In genomic region chr6:83830941-83831605, GRCm38 (mm10) we compare ENCODE assay signal across 8 mouse cellular contexts. TPM values are rescaled to one million over a fixed set of nuclear protein-coding genes. Genes with fewer than 3 reads are reported as not detected.
DNase-seq lines count a peak whose midpoint lies in the region; ATAC-seq and TF ChIP-seq lines count a peak whose summit lies in the region.

No protein-coding gene starts in this region.

- TF ChIP-seq CTCF in testis, adult 2 months (IDR thresholded peaks at IDR 0.05; ENCODE audit: control insufficient read depth, insufficient read depth, insufficient replicate concordance, low read depth, low read length), result no peak

- 1% methylated on average over 35 of the region's 35 CpGs for WGBS in heart, embryonic 11.5 days (ENCODE audit: insufficient replicate concordance)
- 5% methylated on average over 35 of the region's 35 CpGs for WGBS in liver, embryonic 12.5 days (ENCODE audit: insufficient replicate concordance)

- H3K36me3 ChIP-seq in testis, adult 2 months (ENCODE audit: control insufficient read depth, insufficient read depth, low read length), result no peaks in the 10 kb centered on the region
- H3K36me3 ChIP-seq in heart, embryonic 11.5 days (ENCODE audit: control insufficient read depth, insufficient read depth, low read length), result no peaks in the 10 kb centered on the region
- no peaks in the 10 kb centered on the region for H3K36me3 ChIP-seq in liver, embryonic 12.5 days

- peak overlapping the region; percentile 87 for H3K9ac ChIP-seq in heart, embryonic 11.5 days (ENCODE audit: low read depth, low read length)
- peak overlapping the region; percentile 76 for H3K9ac ChIP-seq in liver, embryonic 12.5 days

- peak; percentile 77 for ATAC-seq in heart, embryonic 11.5 days (replicated peaks; ENCODE audit: insufficient number of reproducible peaks, low FRiP score, low TSS enrichment)
- no peak; the same call in 1 of the 2 replicates for ATAC-seq in liver, embryonic 12.5 days
- no peak for ATAC-seq in erythroid progenitor cell, adult 5-6 weeks (replicated peaks; ENCODE audit: low FRiP score, poor library complexity, severe bottlenecking)

- peak overlapping the region; percentile 83 for H3K27ac ChIP-seq in testis, adult 2 months (ENCODE audit: control insufficient read depth, insufficient read depth, low read depth, low read length)
- H3K27ac ChIP-seq in heart, embryonic 11.5 days (ENCODE audit: low read depth, low read length), result peak overlapping the region; percentile 84
- peak overlapping the region; percentile 71 for H3K27ac ChIP-seq in liver, embryonic 12.5 days

- H3K9me3 ChIP-seq in heart, embryonic 11.5 days (replicated peaks; ENCODE audit: control insufficient read depth, low read length), result no peaks in the 10 kb centered on the region
- H3K9me3 ChIP-seq in liver, embryonic 12.5 days (replicated peaks), result no peaks in the 10 kb centered on the region

- no peak for TF ChIP-seq POLR2A in testis, adult 2 months (IDR thresholded peaks at IDR 0.05; ENCODE audit: control insufficient read depth, low read depth, low read length)

- H3K4me1 ChIP-seq in testis, adult 2 months (ENCODE audit: control insufficient read depth, insufficient read depth, low read length), result peaks cover 6% of the 10 kb centered on the region; the same call in 1 of the 2 replicates
- peaks cover 5% of the 10 kb centered on the region; the same call in 1 of the 2 replicates for H3K4me1 ChIP-seq in heart, embryonic 11.5 days (ENCODE audit: control insufficient read depth, insufficient read depth, low read length)
- peaks cover 19% of the 10 kb centered on the region for H3K4me1 ChIP-seq in liver, embryonic 12.5 days

- H3K27me3 ChIP-seq in testis, adult 2 months (ENCODE audit: control insufficient read depth, insufficient read depth, low read length), result no peaks in the 10 kb centered on the region
- no peaks in the 10 kb centered on the region for H3K27me3 ChIP-seq in heart, embryonic 11.5 days (ENCODE audit: control insufficient read depth, insufficient read depth, low read length)
- no peaks in the 10 kb centered on the region for H3K27me3 ChIP-seq in liver, embryonic 12.5 days (replicated peaks)

- H3K4me3 ChIP-seq in testis, adult 2 months (ENCODE audit: control insufficient read depth, low read depth, low read length), result peak overlapping the region; percentile 85
- H3K4me3 ChIP-seq in heart, embryonic 11.5 days (ENCODE audit: low read depth, low read length), result peak overlapping the region; percentile 74
- H3K4me3 ChIP-seq in liver, embryonic 12.5 days, result peak overlapping the region; percentile 68

- peak overlapping the region; percentile 86 for H3K4me2 ChIP-seq in heart, embryonic 11.5 days
- peak overlapping the region; percentile 92 for H3K4me2 ChIP-seq in liver, embryonic 12.5 days

- peak; percentile 11 for DNase-seq in gastrocnemius, adult 18-20 months (ENCODE audit: low spot score)
- no peak for DNase-seq in gastrocnemius, postnatal 10 days
- no peak for DNase-seq in testis, postnatal 14 days (ENCODE audit: low spot score)
- peak; percentile 13 for DNase-seq in skeletal muscle tissue, adult 2 months (ENCODE audit: low read depth, low spot score)

RNA-seq across cellular contexts. Expression of gene Paip2b, which starts 0.5 kb away (rescaled TPM):
- total RNA-seq in gastrocnemius, adult 18-20 months (2021), result 100 to 1,000 TPM in 1 of 2 experiments, 10 to 100 TPM in 1; 97.9 to 101 TPM
- total RNA-seq in gastrocnemius, postnatal 10 days (2021), result 10 to 100 TPM; 30.5 to 36.5 TPM
- 54.0 and 54.4 TPM in 2 replicates for polyA plus RNA-seq in testis, adult 2 months (2012; rRNA removed)
- 16.2 and 16.9 TPM in 2 replicates for polyA plus RNA-seq in heart, embryonic 11.5 days (2014; fragmentation: Nextera tagmentation; extraction: Ambion mirVana)
- 4.3 and 4.9 TPM in 2 replicates for polyA plus RNA-seq in liver, embryonic 12.5 days (2016; fragmentation: Nextera tagmentation; extraction: Ambion mirVana)
- total RNA-seq in erythroid progenitor cell, adult 5-6 weeks (2015; ENCODE audit: low replicate concordance), result 4.7 and 8.8 TPM in 2 replicates
- total RNA-seq in erythroid progenitor cell, adult 5-6 weeks (2017; ENCODE audit: low replicate concordance), result 5.7 and 7.2 TPM in 2 replicates

RNA-seq across cellular contexts. Expression of gene Zfp638, which starts 35.8 kb away (rescaled TPM):
- 10 to 100 TPM; 33.6 to 44.5 TPM for total RNA-seq in gastrocnemius, adult 18-20 months (2021)
- 10 to 100 TPM; 40.3 to 62.3 TPM for total RNA-seq in gastrocnemius, postnatal 10 days (2021)
- 10.3 and 12.6 TPM in 2 replicates for polyA plus RNA-seq in testis, adult 2 months (2012; rRNA removed)
- 54.0 and 59.5 TPM in 2 replicates for polyA plus RNA-seq in heart, embryonic 11.5 days (2014; fragmentation: Nextera tagmentation; extraction: Ambion mirVana)
- 29.7 and 30.5 TPM in 2 replicates for polyA plus RNA-seq in liver, embryonic 12.5 days (2016; fragmentation: Nextera tagmentation; extraction: Ambion mirVana)
- total RNA-seq in erythroid progenitor cell, adult 5-6 weeks (2015; ENCODE audit: low replicate concordance), result 51.6 and 71.0 TPM in 2 replicates
- 62.9 and 115 TPM in 2 replicates for total RNA-seq in erythroid progenitor cell, adult 5-6 weeks (2017; ENCODE audit: low replicate concordance)

RNA-seq across cellular contexts. Expression of gene Nagk, which starts 36.3 kb away (rescaled TPM):
- total RNA-seq in gastrocnemius, adult 18-20 months (2021), result 1 to 10 TPM; 4.5 to 8.6 TPM
- 10 to 100 TPM; 11.3 to 16.4 TPM for total RNA-seq in gastrocnemius, postnatal 10 days (2021)
- 56.2 and 57.9 TPM in 2 replicates for polyA plus RNA-seq in testis, adult 2 months (2012; rRNA removed)
- polyA plus RNA-seq in heart, embryonic 11.5 days (2014; fragmentation: Nextera tagmentation; extraction: Ambion mirVana), result 46.3 and 50.3 TPM in 2 replicates
- polyA plus RNA-seq in liver, embryonic 12.5 days (2016; fragmentation: Nextera tagmentation; extraction: Ambion mirVana), result 13.5 and 15.8 TPM in 2 replicates
- total RNA-seq in erythroid progenitor cell, adult 5-6 weeks (2015; ENCODE audit: low replicate concordance), result 4.3 and 5.0 TPM in 2 replicates
- total RNA-seq in erythroid progenitor cell, adult 5-6 weeks (2017; ENCODE audit: low replicate concordance), result 3.6 and 4.1 TPM in 2 replicates

RNA-seq across cellular contexts. Expression of gene Tex261, which starts 55.5 kb away (rescaled TPM):
- 10 to 100 TPM; 41.1 to 55.3 TPM for total RNA-seq in gastrocnemius, adult 18-20 months (2021)
- 10 to 100 TPM; 44.6 to 49.5 TPM for total RNA-seq in gastrocnemius, postnatal 10 days (2021)
- polyA plus RNA-seq in testis, adult 2 months (2012; rRNA removed), result 95.3 and 97.0 TPM in 2 replicates
- polyA plus RNA-seq in heart, embryonic 11.5 days (2014; fragmentation: Nextera tagmentation; extraction: Ambion mirVana), result 56.0 and 69.0 TPM in 2 replicates
- 54.6 and 56.1 TPM in 2 replicates for polyA plus RNA-seq in liver, embryonic 12.5 days (2016; fragmentation: Nextera tagmentation; extraction: Ambion mirVana)
- total RNA-seq in erythroid progenitor cell, adult 5-6 weeks (2015; ENCODE audit: low replicate concordance), result 18.9 and 21.3 TPM in 2 replicates
- 13.2 and 15.1 TPM in 2 replicates for total RNA-seq in erythroid progenitor cell, adult 5-6 weeks (2017; ENCODE audit: low replicate concordance)

Comparison
In these comparisons a context has a peak if more than half of its experiments do, and no peak if none do; other contexts are left out.
1. DNase-seq: peak in gastrocnemius, adult 18-20 months (single experiment) and skeletal muscle tissue, adult 2 months (single experiment); none in gastrocnemius, postnatal 10 days (single experiment) and testis, postnatal 14 days (single experiment).
2. Peak in every context shown above with its lines, with median percentiles within 50 percentile points of each other: H3K27ac ChIP-seq and H3K4me3 ChIP-seq.